Mouse (Mus musculus): Measurements from ENCODE around the gene Herc6.

DNA sequence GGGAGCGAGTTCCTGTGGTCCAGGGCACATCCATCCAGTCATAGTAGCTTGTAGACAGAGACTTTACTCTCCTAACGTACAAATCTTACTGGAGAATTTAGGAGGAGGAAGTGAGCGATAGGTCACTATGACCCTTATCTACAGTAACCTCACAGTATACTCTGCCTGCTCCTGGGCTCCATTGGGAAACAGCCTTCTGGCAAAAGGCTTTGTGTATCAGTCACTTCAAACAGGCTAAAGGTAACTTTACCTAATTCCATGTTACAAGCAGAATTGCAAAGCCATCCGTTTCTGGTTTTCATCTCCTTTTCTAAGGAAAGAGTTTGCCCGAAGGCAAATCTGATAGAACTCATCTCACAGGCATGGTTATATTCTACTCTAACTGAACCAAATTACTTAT lies 42.9 kb upstream of the Herc6 start:
- no peak for TF ChIP-seq CTCF (IDR thresholded peaks at IDR 0.05; ENCODE audit: low read depth)
- TF ChIP-seq EP300 (IDR thresholded peaks at IDR 0.05; ENCODE audit: low read depth) = no peak
